Mouse (Mus musculus) CD8-positive naive resting alpha-beta T cell, adult 2 months (primary cell): ENCODE results near the gene Gpr89.

ENCODE experiments used
- DNase-seq, 2 experiments: peaks; one replicate each; pipeline ENCODE4 v3.0.0; 2022; ENCODE audit warnings: low read depth in 2 of 2, low spot score in 2 of 2

The Gpr89 gene

GRCm38 (mm10) chr3:96825261-96825660 is 79.9 kb downstream of the Gpr89 start:
- DNase-seq: no peak

DNA sequence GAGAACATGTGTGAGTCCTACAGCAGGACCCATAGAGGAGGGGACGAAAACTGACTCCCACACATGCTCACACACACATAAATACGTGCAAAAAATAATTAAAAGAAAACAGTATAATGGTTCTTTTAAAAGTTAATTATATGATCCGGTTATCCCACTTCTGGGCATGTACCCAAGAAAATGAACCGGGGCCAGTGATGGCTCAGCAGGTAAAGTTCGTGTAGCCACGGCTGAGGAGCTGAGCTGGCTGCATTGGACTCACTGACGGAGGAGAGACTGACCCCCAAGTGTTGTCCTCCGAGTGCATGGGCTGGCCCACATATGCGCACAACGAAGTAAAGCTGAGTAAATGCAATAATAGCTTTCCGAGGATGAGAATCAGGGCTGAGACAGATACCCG is 80.5 kb downstream of the Gpr89 start:
- no peak for DNase-seq

DNA sequence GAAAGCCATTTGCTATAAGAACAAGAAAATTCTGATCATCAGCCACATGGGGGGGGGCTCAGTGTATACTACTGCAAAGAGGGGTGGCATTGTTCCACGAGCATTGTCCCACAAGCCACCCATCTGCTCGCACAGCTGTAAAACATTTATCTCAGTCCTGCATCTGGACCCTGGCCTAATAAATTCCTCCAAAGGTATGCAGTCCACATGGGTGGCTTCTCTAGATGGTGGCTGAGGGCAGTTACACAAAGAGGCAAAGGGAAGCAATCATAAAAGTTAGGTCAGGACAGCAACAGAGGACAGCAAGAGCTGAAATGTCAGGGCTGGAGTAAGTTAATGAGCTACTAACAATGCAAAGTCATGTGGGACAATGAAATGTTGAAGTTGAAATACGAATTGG is 81.4 kb downstream of the Gpr89 start:
- DNase-seq: no peak

DNA sequence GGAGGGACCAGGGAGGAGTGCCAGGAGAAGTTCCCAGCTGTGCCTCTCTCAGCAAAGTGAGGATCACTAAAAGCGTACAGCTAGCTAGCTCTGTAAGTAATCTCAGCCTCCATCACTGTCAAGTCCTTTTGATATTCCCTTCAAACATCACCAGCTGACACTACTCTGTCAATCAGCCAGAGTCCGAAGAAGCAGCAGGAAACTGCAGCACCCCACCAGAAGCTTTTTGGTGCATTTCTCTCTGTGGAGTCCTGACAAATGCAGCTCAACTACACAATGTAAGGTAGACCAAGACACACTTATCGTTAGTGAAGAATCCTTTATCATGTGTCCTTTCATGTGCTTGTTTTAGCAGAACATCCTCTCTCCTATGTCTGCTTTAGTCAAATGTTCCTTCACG is 83.6 kb downstream of the Gpr89 start:
- no peak for DNase-seq

DNA sequence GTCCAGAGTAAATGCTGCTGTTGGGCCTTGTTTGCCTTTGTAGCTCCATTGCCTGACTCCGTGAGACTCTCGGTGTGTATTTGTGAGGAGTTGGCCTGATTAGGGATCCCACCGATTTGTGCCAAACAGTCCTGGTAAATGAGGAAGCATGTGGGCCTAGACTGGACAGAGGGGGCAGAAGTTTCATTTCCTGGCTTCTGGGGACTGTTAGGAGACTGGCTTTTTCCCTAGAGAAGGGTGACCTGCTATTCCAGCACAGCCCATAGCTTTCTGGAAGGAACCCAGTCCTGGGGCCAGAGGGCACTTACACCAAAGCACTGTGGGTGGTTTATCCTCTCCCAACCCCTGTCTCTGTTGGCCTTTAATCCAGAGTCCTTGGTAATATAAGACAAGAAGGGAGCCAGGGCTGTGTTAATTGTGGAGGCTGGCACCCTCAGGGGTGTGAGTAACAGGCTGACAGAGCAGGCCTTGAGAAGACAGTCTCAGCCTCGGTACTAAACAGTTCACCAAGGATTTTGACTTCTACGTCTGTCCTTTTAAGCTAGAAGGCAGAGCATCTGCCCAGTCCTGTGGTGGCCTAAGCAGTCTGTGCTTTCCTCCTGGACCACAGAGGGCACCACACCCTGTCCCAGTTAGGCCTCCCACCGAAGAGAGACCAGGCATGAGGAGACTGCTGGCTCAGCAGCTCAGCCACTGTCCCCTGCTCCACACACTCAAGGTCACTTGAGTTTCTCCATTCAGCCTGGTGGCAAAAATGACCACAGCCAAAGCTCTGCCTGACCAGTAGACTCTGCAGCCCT is 84.8 kb downstream of the Gpr89 start:
- no peak for DNase-seq
